Mouse (Mus musculus): Measurements from ENCODE around the gene Jam2. TPM values are rescaled to one million over a fixed set of nuclear protein-coding genes. Genes with fewer than 3 reads are reported as not detected.

Gene Jam2
- 0.19 and 0.30 TPM in 2 replicates for polyA plus RNA-seq (2012; ENCODE audit: low replicate concordance)

DNA sequence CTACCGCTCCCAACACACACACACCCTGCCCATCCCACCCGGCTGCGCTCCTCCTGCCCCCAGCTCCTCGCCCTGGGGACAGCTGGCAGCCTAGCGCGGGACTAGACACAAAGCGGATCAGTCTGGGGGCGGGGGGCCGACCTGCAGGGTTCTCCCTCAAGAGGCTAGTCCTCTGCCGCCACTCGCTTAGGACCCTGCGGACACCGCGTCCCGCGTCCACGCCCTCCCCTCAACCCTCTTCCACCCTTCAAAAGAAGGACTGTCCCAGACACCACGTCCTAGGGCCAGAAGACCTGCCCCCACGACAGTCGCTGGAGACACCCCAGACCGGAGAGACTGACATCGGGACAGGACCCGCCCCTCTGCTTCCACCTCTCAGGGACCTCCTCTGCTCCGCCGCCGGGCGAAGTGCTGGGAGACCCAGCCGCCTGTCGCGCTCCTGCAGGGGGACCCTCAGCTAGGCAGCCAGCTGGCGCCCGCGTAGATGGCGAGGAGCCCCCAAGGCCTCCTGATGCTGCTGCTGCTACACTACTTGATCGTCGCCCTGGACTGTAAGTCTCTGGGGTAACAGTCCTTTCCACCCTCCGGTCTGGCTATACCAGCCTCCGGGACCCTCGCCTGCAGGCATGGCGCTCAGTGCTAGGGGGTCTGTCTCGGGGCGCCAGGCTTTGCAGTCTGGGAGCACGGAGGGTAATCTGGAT, at the start of gene Jam2:
Jam2 (plus strand) TSS at position 121 of the 701 bp plus-strand sequence.

DNA sequence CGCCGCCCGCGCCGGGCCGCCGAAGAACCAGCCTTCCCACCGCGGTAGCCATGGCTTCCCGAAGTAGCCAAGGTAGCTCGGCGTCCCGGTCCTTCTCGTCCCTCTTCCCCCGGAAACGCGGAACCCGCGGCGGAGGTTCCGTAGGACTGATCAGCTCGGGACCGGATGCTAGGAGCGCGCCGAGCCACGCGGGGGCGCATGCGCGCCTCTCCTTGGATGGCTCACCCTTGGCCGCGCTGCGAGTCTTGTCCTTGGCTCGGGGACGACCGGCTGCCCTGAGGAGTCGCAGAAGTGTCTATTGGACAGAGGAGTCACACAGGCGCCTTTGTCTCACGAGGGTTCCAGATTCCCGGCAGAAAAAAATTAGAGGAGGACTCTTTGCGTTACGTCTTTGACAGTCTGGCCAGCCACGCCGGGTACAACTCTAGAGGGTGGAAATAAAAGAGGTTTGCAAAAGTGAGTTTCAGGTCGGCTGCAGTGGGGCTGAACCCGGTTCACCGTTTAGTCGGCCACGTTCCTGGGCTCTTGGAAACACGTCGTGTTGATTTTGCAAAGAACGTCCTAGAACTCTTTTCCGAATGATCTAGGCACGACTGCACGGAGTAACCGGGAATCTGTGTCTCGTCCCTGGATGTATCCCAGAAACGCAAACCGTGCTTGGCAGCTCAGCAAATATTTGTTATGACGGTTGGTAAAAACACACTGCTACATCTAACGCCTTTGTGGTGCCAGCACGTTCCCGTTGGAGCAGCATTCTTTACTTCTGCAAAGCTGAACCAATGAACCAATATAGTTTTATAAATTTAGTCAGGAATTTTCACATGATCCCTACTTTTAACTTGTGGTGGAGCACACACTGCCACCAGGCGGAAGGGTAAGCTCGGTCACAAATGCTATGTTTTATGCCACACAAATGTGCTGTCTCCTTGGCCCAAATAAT, 38.5 kb upstream of the Jam2 start, which contains the start of gene Mrpl39:
Mrpl39 (minus strand) TSS at position 577 of the 940 bp plus-strand sequence.

DNA sequence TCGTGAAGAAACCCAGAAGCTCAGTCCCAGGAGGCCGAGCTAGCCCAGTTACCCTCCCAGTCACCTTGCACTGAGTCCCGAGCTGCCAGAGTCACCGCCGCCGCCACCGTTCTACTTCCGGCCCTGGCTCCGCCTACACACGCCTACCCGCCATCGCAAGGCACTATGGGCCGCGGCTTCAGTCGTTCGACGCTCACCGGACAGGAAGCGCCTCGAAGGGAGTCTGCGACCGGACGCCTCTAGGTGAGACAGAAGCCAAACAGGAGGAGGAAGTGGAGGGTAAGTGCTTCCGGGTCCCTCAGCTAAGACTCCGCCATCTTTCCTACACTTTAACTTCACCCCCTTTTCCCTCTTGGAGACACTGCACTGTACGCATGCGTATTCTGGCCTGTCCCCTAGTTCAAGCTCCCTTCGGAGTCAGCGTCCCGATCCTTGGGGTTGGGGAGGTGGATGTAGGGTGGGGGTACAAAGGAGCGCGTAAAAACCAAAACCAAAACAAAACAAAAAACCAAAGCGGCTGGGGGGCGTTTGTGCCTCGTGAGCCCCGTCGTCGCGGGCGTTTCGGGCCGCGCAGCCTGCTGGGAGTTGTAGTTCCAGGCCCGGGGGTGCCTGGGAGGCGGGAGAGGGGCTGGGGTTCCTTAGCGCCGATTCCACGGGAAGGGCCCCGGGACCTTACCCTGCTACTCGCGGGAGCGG, 61.0 kb downstream of the Jam2 start, which contains the start of gene Gabpa:
Gabpa (plus strand) TSS at position 181 of the 696 bp plus-strand sequence.

DNA sequence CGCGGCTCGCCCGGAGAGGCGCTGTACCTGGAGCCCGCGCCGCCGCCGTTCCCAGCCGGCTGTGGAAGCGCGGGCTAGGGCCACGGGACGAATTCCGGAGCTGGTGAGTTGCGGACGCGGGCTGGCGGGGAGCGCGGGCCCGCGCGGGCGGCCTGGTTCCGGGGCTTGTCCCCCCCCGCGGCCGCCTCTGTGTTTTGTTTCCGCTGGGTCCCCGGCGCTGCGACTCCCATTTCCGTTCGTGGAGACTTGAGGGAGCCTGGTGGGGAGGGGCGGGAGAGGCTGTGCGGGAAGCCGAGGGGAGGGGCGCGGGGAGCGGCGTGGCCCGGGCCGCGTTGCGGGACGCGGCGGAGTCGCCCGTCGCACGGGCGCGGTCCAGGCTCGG, 61.5 kb downstream of the Jam2 start, which contains the start of gene Atp5j:
Atp5j (minus strand) TSS at position 185 of the 382 bp plus-strand sequence.

Other genes starting within 250 kb of the Jam2 start
- gene Mrpl39, start 38.4 kb upstream of the Jam2 start, polyA plus RNA-seq (2012; ENCODE audit: low replicate concordance), result 53.9 and 77.7 TPM in 2 replicates
- 1.8 and 3.3 TPM in 2 replicates for gene Gabpa, start 60.8 kb downstream of the Jam2 start, polyA plus RNA-seq (2012; ENCODE audit: low replicate concordance)
- gene Atp5j, start 61.5 kb downstream of the Jam2 start, polyA plus RNA-seq (2012; ENCODE audit: low replicate concordance), result 42.1 and 42.4 TPM in 2 replicates

All from leukemia stem cell, adult 10-12 weeks (primary cell).